Mouse (Mus musculus): Measurements from ENCODE around the gene Zfp992.
"Not testable (repeated sequence)": the region's sequence is repeated elsewhere in the genome, so short reads cannot be mapped to it uniquely, and the experiment has no call there.

The Zfp992 gene

GRCm38 (mm10) chr4:146476260-146476659, 27.4 kb downstream of the Zfp992 start:
- not testable (repeated sequence) for DNase-seq

- DNase-seq, result not testable (repeated sequence)
Observed at GRCm38 (mm10) chr4:146476959-146477358, 28.1 kb downstream of the Zfp992 start.

- DNase-seq, result not testable (repeated sequence)
Observed at GRCm38 (mm10) chr4:146480376-146481096, 31.7 kb downstream of the Zfp992 start.

GRCm38 (mm10) chr4:146482546-146482945, 33.7 kb downstream of the Zfp992 start:
- not testable (repeated sequence) for DNase-seq

GRCm38 (mm10) chr4:146483571-146484280, 34.9 kb downstream of the Zfp992 start:
- not testable (repeated sequence) for DNase-seq

- not testable (repeated sequence) for DNase-seq
Observed at GRCm38 (mm10) chr4:146484676-146485075, 35.9 kb downstream of the Zfp992 start.

- DNase-seq, result not testable (repeated sequence)
Observed at GRCm38 (mm10) chr4:146485183-146485939, 36.5 kb downstream of the Zfp992 start.

- not testable (repeated sequence) for DNase-seq
Observed at GRCm38 (mm10) chr4:146486753-146487152, 37.9 kb downstream of the Zfp992 start.

- not testable (repeated sequence) for DNase-seq
Observed at GRCm38 (mm10) chr4:146489196-146489595, 40.4 kb downstream of the Zfp992 start.

GRCm38 (mm10) chr4:146491993-146492392, 43.2 kb downstream of the Zfp992 start:
- not testable (repeated sequence) for DNase-seq

GRCm38 (mm10) chr4:146492439-146492838, 43.6 kb downstream of the Zfp992 start:
- DNase-seq, result no peak

GRCm38 (mm10) chr4:146492851-146493250, 44.0 kb downstream of the Zfp992 start:
- DNase-seq, result no peak

- DNase-seq, result not testable (repeated sequence)
Observed at GRCm38 (mm10) chr4:146493319-146493907, 44.6 kb downstream of the Zfp992 start.

- no peak for DNase-seq
Observed at GRCm38 (mm10) chr4:146494980-146495379, 46.2 kb downstream of the Zfp992 start.

GRCm38 (mm10) chr4:146497695-146498275, 49.0 kb downstream of the Zfp992 start:
- DNase-seq, result not testable (repeated sequence)

GRCm38 (mm10) chr4:146501727-146502126, 52.9 kb downstream of the Zfp992 start, which contains the start of gene Zfp981:
Gene Zfp981 (plus strand): TSS chr4:146502027.
- DNase-seq, result not testable (repeated sequence)

- DNase-seq, result not testable (repeated sequence)
Observed at GRCm38 (mm10) chr4:146509029-146509428, 60.2 kb downstream of the Zfp992 start.

GRCm38 (mm10) chr4:146511871-146512270, 63.0 kb downstream of the Zfp992 start:
- DNase-seq, result not testable (repeated sequence)

- no peak for DNase-seq
Observed at GRCm38 (mm10) chr4:146516474-146516873, 67.7 kb downstream of the Zfp992 start.

- not testable (repeated sequence) for DNase-seq
Observed at GRCm38 (mm10) chr4:146517150-146517549, 68.3 kb downstream of the Zfp992 start.
